Mouse (Mus musculus): ENCODE results near the gene Bri3.

Gene Bri3

GRCm38 (mm10) chr5:144238969-144239368 lies 5.3 kb upstream of the Bri3 start:
- DNase-seq, result no peak

DNA sequence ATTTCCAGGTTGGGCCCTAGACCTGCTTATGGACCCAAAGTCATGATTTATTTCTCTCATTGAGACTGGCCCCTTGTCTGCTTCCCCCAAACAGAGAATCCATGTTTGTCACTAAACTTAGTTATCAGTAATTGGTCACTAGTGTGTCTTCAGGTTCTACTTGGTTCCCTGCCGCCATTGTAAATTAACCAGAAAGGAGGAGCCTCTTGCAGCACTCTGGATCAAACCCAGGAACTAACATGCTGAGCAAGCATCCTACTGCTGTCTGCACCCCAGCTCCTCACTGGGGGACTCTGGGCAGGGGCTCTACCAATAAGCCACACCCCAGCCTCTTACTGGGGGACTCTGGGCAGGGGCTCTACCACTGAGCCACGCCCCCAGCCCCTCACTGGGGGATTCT lies 1.4 kb downstream of the Bri3 start:
- DNase-seq, result no peak

GRCm38 (mm10) chr5:144246669-144247068 lies 2.4 kb downstream of the Bri3 start:
- no peak for DNase-seq

GRCm38 (mm10) chr5:144247307-144247706 lies 3.1 kb downstream of the Bri3 start:
- DNase-seq, result no peak

DNA sequence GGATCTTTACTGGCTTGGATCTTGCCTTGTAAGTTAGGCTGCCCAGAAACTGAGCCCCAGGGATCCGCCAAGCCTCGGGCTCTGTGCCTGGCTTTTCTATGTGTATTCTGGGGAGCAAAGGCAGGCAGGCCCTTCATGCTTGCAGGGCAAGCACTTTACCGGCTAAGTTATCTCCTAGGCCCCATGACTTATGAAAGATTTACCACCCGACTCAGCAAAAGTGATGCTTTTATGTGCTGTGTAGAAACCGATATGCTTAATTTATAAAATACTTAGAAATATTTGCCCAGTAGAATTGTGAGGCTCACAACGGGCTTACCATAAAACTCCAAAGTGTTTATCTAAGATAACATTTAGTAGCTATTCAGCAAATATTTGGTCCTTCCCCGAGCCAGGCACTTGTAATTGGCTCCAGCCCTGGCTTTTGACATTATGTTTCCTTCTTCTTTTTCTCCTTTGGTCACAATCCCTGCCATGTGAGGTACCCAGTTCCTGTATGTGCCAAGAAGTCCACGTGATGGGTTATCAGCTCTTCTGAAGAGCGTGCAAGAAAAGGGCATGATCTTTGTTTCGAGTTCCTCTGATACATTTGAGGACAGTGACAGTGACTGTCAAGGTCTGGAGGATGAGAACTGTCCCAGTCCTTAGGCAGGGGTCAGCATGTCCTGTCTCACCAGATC lies 3.8 kb downstream of the Bri3 start:
- DNase-seq, result no peak

- no peak for DNase-seq
Measured at GRCm38 (mm10) chr5:144249871-144250270, 5.6 kb downstream of the Bri3 start.

DNA sequence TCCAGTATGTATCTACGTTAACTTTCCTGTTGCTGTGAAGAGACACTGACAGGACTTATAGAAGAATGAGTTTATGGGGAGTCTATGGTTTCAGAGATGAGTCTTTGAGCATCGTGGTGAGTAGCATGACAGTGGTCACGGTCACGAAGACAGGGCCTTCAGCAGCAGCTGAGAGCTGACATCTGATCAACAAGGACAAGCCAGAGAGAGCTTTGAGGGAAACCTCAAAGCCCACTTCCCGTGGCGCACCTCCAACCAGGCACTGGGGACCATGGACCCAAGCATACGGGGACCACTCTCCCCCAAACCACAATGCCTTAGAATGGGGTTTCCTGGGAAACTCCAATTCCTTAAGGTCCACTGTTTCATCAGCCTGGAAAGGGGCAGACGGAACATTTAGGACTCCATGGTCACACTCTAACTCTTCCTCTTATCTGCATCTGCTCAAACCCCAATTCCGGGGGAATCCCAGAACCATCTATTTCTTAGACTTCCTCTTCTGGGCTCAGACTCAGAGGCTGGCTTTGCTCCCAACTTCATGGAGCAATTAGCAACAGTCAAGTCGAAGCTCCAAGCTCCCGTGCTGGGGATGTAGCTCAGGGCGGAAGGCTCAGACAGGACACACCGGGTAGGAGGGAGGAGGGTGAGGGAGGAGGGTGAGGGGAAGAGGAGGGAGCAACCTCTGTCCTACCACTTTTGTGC lies 7.8 kb downstream of the Bri3 start:
- no peak for DNase-seq

DNA sequence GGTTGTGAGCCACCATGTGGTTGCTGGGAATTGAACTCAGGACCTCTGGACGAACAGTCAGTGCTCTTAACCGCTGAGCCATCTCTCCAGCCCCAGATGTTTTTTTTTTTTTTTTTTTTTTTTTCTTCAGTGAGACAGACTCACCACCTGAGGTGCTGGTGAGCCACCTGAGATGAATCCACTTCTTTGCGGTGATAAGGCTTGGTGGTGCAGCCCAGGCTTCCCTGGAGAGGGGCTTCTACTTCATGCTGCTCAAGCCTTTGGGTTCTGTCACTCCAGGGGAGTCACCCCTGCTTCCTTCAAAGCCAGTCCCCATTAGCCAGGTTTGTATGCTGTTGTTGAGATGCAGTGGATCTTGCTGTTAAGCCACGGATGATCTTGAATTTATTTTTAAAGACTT lies 9.0 kb downstream of the Bri3 start:
- DNase-seq, result no peak

DNA sequence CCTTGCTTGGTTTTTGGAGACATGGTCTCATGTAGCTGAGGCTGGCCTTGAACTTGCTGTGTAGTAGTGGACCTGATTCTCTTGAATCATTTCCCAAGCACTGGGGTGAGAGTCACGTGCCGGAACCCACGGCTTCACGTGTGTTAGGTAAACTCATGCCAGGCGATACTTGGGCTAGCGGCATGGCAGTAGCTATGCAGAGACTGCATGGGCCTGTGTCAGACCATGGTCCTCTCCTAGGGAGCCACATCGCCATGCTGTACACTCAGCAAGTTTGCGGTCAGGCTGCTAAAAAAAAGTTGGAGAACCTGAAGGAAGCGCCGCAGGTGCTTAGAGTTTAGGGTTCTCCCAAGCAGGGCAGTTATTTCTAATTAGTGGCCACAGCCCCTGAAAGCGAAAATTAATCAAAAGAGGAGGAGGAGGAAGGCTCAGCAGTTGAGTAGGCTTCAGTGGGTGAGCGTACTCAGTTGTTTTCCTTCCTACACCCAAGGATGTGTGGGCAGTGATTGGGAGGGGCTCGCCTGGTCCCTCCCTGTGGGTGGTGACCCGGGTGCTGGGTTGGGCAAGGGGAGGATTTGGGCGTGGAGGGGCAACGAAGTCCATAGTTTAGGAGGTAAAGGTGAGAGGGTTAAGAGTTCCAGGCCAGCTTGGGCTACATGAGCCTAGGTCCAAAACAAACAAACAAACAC lies 10.0 kb downstream of the Bri3 start:
- no peak for DNase-seq

GRCm38 (mm10) chr5:144254811-144255631 lies 10.8 kb downstream of the Bri3 start:
- peak; percentile 92 for DNase-seq

DNA sequence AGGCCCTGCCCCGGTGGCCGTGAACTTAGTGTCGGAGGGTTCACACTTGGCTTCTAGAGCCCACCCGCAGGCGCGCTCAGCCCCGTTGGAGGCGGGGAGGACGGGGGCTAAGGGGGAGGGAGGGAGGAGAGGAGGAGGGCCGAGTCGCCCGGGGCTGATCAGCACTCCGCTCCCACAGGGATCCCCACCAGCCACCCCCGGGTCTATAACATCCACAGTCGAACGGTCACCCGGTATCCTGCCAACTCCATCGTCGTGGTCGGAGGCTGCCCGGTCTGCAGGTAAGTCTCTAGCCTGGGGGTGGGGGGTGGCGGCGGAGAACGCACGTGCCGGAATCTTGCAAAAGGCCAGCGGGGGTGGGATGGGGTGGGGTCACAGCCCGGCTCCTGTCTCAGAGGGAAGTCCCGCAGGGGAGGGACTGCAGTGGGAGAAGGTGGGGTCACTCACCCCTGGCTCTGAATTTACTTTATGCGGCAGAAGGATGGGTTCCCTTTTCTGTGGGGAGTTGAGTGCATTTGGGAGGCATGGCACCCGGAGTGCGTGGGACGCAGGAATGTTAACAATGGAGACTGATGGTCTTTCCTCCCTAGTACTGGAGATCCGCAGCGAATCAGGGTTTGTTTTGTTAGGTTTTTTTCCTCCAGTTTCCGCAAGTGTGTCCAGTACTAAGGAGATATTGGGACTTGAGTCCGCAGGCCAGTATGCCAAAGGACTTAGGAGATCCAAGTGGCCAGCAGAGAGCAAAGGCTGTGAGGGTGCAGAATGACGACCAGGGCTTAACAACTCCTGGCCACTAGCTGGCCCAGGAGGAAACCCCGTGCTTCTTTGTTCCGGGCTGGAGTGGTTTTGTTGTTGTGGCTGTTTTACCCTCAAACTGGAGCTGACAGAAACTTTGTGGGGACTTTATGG lies 11.6 kb downstream of the Bri3 start:
- DNase-seq, result peak; percentile 75

GRCm38 (mm10) chr5:144256541-144256870 lies 12.3 kb downstream of the Bri3 start:
- no peak for DNase-seq

DNA sequence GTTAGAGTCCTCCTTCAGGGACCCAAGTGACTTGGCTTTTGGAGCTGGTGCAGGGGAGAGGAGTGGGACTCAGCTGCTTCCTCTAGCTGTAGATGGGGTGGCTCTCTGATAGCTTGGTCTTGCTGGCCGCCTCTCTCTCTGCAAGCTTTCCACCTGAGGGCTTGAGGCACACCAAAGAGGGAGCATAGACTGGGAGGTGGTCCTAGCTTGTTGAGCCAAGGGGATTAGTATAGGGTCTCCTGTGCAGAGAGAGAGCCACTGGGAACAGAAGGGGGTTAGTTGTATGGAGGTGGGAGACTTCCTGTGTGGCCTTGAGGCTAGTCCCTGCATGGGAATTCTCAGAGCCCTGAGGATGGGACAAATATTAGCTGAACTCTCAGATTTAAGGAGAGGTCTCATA lies 12.7 kb downstream of the Bri3 start:
- DNase-seq, result no peak

DNA sequence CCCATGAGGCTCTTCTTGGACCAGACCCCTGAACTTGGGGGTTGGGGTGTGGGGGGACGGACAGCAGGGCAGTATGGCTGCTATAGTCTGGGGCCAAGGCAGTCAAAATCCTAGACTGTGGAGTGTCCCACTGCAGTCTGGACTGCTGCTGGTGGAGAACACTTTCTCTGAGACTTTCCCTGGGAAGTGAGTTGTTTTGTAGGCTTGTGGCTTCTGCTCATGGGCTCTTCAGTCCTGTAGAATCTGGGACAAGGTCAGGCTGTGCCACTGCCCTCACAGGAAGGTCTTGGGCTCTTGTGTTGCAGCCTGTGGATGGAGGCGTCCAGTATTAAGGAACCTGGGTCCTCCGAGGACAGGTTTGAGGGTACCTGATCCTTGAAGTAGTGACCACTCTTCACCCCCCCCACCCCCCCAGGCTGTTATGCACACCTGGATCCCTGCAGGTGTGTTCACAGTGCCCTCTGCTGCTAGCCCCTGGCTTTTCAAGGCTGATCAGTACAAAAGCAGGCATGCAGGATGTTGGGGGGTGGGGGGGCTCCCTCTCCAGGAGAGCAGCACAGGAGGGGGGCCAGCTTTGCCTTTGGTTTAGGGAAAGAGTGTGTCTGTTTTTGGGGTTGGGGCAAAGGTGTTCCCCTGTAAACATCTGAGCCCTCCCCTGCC lies 13.3 kb downstream of the Bri3 start:
- DNase-seq, result no peak

GRCm38 (mm10) chr5:144258131-144258611 lies 13.9 kb downstream of the Bri3 start:
- DNase-seq, result no peak

- DNase-seq, result no peak
Measured at GRCm38 (mm10) chr5:144258687-144259086, 14.4 kb downstream of the Bri3 start.

DNA sequence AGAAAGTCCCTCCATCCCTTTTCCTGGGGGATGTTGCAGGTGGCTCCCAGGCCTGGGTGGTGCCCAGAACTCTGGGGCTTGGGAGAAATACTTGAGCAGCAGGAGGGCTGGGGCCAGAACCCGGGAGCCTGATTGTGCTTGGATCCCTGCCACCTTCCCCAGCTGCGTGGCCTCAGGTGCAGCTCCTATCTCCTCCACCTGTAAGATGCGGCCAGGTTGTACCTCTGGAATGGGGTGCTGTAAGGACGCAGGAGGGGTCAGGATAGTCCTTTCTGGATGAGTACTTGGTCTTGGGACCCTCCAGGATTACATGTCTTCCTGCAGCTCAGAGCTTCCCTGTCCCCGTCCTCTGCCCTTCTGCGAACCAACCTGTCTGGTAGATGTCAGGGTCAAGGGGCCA lies 15.0 kb downstream of the Bri3 start:
- DNase-seq, result no peak

DNA sequence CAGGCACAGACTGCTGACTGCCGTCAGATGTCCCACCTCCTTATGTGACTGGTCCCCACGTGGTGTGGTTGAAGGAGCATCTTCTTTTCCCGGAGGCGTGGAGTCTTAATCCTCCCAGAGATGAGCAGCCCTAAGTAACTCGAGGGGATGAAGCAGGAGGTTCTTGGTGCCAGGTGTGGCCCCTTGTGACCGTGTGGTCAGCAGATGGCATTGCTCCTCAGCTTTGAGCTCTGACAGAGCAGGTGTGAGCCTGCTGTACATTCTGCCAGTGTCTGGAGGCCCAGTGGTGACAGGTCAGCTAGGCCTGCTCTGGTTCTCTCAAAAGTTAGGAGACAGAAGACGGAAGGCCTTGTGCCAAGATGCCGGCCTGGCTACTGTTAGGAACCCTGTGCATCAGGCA lies 16.2 kb downstream of the Bri3 start:
- DNase-seq, result no peak

DNA sequence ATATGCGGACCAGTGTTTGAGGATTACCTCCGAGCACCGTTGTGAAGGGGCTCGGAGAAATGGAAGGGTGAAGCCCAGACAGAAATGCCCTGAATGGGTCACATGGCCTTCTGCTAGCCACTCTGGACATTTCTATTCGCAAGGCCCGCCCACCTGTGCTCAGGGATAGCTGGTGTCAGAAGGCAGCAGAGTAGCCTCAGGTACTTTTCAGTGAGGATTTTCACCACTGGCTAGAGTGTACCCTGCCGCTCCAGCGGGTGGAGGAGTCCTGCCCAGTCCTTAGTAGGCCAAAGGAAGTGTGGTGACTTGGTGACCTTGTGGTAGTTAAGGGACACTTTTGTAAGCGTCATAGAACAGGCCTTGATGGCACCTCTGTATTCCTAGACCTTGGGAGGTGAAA lies 17.1 kb downstream of the Bri3 start:
- no peak for DNase-seq

DNA sequence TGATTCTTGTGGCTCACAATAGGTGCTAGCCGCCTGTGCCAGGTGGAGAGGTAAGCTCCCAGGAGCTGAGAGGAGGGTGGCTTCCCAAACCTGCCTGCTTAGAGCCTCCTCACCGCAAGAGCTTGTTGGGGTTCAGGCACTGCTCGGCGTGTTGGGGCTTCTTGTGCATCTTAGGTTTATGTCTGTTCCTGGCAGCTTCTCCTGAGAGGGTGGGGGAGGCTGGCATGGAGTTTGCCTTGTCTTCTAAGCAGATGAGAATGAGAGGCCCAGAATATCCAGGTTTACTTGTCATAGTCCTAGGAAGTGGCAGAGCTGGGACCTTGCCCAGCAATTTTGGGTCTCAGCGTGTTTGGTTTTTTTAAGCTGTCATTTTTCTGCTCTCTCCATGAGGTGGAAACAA lies 17.6 kb downstream of the Bri3 start:
- no peak for DNase-seq

DNA sequence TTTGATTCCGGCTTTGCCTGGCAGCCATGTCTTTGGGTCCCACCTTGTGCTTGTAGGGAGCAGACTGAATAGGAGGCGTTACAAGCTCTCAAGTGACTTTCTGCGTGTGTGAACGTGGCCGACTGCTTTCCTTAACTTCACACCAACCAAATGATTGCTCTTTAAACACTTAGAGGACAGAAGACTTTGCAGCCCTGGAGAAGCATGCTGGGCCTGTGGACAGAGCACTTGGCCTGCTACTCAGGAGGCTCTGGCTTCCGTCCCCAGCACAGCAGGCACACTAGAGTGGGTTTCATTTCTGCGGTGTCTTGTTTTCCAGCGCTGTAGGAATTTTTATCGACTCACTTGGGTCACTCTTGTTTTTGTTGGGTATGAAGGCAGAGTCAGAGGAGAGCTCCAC lies 18.8 kb downstream of the Bri3 start:
- DNase-seq, result no peak

DNA sequence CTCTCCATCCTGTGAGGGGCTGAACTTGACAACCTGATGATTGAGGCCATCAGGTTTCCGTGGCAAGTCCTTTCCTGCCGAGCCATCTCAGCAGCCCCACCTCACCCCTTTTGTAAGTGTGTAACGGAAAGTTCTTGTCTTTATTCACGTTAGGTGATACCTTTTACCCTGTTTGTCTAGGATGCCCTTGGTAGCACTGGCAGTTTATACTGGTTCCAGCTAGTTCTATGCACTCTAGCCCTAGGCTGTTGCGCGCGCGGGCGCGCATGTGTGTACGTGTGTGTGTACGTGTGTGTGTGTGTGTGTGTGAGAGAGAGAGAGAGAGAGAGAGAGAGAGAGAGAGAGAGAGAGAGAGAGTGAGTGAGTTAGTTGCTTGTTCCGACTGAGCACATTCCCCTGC lies 19.3 kb downstream of the Bri3 start:
- no peak for DNase-seq
